Mouse (Mus musculus) small intestine, adult 2 months (tissue): ENCODE data around the gene Spata21.

Experiments
- CTCF ChIP-seq: fragments of 200-500 bp; IDR thresholded peaks from 2 replicates; pipeline ENCODE4 v1.5.1; 2012; ENCODE audit warnings: low read depth, mild to moderate bottlenecking, control low read depth, inconsistent platforms, low read length, moderate library complexity, mixed read lengths; ENCODE audit not compliant: insufficient replicate concordance, insufficient read length; ENCODE audit errors: extremely low read depth
- POLR2A ChIP-seq: fragments of 200-500 bp; IDR thresholded peaks from 2 replicates; pipeline ENCODE4 v1.6.1; 2012; ENCODE audit warnings: low read depth, mild to moderate bottlenecking, control low read depth, inconsistent platforms, low read length, moderate library complexity

DNA sequence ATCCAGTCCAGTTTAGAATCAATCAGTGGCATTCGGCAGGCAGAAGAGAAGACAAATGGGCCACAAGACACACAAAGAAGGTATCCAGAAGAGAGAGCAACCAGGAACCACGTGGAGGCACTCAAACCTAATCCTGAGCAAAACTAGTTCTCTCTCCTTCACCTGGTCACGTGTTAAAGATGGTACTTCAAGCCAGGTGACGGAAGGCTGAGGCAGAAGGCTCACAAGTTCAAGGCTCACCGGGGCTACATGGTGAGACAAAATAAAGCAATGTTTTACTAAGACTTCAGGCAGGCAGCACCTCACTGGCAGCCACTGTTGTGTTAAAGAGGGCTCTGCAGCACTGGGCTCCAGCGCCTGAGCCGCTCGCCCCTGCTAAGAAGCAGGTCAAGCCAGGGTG, 44.1 kb downstream of the Spata21 start:
- TF ChIP-seq POLR2A (no peak), CTCF (no peak)
